Mouse (Mus musculus) testis, adult 10 weeks (tissue): ENCODE measurements around the gene Bpifb2. TPM values are rescaled to one million over a fixed set of nuclear protein-coding genes. Genes with fewer than 3 reads are reported as not detected.

ENCODE experiments used
- polyA plus RNA-seq: library from polyadenylated mRNA; stranded (reverse); fragments of 350-450 nt; fragmentation: Illumina TruSeq; extraction: RNeasy Lipid Tissue Mini Kit (QIAGEN cat#74804); gene quantifications from one replicate; pipeline ENCODE4 v1.2.3, GENCODE M21; 2014; ENCODE audit warnings: low read depth, low replicate concordance

The Bpifb2 gene
- polyA plus RNA-seq, result 0.15 TPM

DNA sequence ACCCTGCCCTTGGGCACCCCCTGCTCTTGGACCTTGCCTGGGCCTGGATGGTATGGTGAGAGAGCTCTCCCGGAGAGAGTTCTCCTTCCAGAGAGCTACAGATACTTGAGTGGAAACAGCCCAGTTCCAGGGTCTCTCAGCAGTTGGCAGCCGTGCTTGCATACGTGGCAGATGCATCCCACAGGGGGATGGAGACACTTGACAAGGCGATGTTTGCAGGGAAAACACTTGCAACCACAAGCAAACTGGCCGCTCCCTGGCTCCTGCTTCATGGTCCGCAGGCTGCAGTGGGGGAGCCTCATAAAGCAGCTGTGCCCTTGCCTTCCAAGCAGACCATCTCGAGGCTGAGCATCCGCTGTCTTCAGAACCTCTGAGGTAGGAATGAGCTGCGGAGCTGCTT, at the start of gene Bpifb2:
Gene Bpifb2 (plus strand): TSS at position 301 of the 400 bp plus-strand sequence.

DNA sequence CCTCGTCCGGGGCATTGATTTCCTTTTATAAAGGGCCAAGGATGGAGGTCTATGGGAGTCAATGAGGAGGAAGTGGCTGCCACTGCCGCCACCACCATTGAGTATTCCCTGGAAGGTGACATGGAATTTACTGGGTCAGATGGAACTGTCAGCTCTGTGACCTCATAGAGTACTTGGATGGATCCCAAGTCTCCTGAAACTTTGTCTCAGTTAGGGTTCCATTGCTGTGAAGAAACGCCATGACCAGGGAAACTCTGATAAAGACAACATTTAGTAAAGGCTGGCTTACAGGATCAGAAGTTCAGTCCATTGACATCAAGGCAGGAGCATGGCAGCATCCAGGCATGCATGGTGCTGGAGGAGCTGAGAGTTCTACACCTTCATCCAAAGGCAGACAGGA, 3.9 kb upstream of the Bpifb2 start, which contains the start of gene Sun5:
Gene Sun5 (minus strand): TSS at position 101 of the 400 bp plus-strand sequence.

DNA sequence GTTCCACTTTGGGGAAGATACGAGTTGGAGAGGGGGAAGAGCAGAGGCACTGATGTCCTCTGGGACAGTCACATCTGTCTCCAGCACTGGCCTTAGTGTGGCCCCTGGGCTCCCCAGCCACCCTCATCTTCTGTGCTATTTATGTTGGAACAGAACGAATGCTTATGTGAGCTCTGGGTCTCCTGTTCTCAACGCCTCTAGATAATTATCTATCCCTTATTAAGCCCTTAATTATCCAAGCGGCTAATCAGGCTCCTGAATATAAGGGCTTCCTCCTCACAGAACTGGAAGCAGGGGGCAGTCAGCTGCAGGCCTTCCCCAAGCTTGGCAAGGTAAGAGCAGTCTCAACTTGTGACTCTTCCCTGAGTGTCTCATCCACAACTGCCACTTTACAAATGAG, 25.2 kb downstream of the Bpifb2 start, which contains the start of gene Bpifb6:
Gene Bpifb6 (plus strand): TSS at position 301 of the 400 bp plus-strand sequence.

DNA sequence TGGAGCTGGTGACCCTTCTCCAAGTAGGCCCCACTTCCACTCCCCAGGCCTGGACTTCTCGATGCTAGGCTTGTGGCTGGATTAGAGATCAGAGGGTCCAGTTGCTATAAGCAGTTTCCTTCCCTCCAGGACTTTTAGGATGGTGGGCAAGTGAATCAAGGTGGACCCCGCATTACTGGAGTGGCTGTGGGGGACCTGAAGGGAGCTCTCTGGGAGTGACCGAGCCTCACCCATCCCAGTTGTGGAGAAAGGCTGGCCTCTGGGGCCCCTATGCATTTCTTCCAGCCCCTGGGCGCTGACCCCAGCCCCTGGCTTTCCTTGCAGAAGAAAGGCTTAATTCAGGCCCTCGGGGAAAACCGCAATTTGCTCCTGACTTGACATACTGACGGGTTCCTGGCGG, 43.1 kb downstream of the Bpifb2 start, which contains the start of gene Bpifb3:
Gene Bpifb3 (plus strand): TSS at position 301 of the 400 bp plus-strand sequence.

DNA sequence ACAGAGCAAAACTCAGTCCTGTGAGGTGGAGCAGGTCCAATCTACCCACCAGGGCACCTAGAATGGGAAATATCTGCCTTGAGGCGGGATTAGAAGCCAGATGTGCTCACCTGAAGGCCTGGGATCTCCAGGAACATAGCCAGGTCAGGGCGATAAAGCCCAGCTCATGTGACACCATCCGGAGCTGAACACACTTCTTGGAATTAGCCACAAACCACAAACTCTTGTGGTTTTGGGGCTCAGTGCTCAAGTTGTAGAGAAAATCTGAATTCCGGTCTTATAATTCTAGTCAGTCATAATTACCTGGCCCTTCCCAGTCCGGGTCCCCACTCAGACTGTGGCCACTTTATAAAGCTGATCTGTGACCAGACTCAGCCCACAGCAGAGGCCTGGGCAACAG, 63.0 kb downstream of the Bpifb2 start, which contains the start of gene Bpifb4:
Gene Bpifb4 (plus strand): TSS at position 370 of the 400 bp plus-strand sequence.

Other genes with a start within 250 kb of the Bpifb2 start
- gene Commd7, start 242.3 kb upstream of the Bpifb2 start, polyA plus RNA-seq, result 3.4 TPM
- 2.3 TPM for gene Dnmt3b, start 225.6 kb upstream of the Bpifb2 start, polyA plus RNA-seq
- 0.28 TPM for gene Dnmt3c, start 178.4 kb upstream of the Bpifb2 start, polyA plus RNA-seq
- 246 TPM for gene Mapre1, start 133.8 kb upstream of the Bpifb2 start, polyA plus RNA-seq
- gene Efcab8, start 95.1 kb upstream of the Bpifb2 start, polyA plus RNA-seq, result 15.6 TPM
- gene Sun5, start 4.0 kb upstream of the Bpifb2 start, polyA plus RNA-seq, result 54.6 TPM
- not detected for gene Bpifb6, start 25.3 kb downstream of the Bpifb2 start, polyA plus RNA-seq
- gene Bpifb3, start 43.2 kb downstream of the Bpifb2 start, polyA plus RNA-seq, result 0.22 TPM
- gene Bpifb4, start 63.2 kb downstream of the Bpifb2 start, polyA plus RNA-seq, result not detected
- gene Bpifa6, start 99.9 kb downstream of the Bpifb2 start, polyA plus RNA-seq, result 4.7 TPM
- not detected for gene Bpifa2, start 133.2 kb downstream of the Bpifb2 start, polyA plus RNA-seq